Mouse (Mus musculus) brain, embryonic 14.5 days (tissue): ENCODE results near the gene Rab3il1.

ENCODE experiments used
- CTCF ChIP-seq: fragments of 200-500 bp; IDR thresholded peaks from 2 replicates; pipeline ENCODE4 v1.5.1; 2012; ENCODE audit warnings: inconsistent platforms, mild to moderate bottlenecking, moderate library complexity, borderline replicate concordance; ENCODE audit not compliant: insufficient read depth, insufficient read length; ENCODE audit errors: extremely low read depth
- POLR2A ChIP-seq: fragments of 200-500 bp; IDR thresholded peaks from 2 replicates; pipeline ENCODE4 v1.6.1; 2012; ENCODE audit warnings: mild to moderate bottlenecking, inconsistent platforms, borderline replicate concordance; ENCODE audit not compliant: poor library complexity, insufficient read depth, insufficient read length, severe bottlenecking; ENCODE audit errors: extremely low read depth

GRCm38 (mm10) chr19:10078392-10078791, 76.9 kb downstream of the Rab3il1 start:
- TF ChIP-seq POLR2A (no peak), CTCF (no peak)
